In genomic region chr17:45589236-45589635, GRCm38 (mm10) we compare ENCODE assay signal across 21 mouse cellular contexts. TPM values are rescaled to one million over a fixed set of nuclear protein-coding genes. Genes with fewer than 3 reads are reported as not detected.
DNase-seq lines count a peak whose midpoint lies in the region; TF ChIP-seq lines count a peak whose summit lies in the region.
"Had no signal": no experiment of that assay in that cellular context is flagged by ENCODE, and none has a peak within 500 bp of the region (broad histone marks: within the 10 kb centered on the region; RNA-seq: fewer than 3 reads in every experiment).

No protein-coding gene starts in this region.

- WGBS in heart, embryonic 10.5 days: 98% methylated on average over 7 of the region's 7 CpGs

- H3K36me3 ChIP-seq in heart, embryonic 10.5 days: peaks cover 38% of the 10 kb centered on the region
- peaks cover 95% of the 10 kb centered on the region for H3K36me3 ChIP-seq in E14TG2a.4 (ENCODE audit: insufficient read depth, low read length)

- no peaks in the 10 kb centered on the region for H3K9me3 ChIP-seq in heart, embryonic 10.5 days
- H3K9me3 ChIP-seq in E14TG2a.4 (ENCODE audit: low read length): no peaks in the 10 kb centered on the region
- H3K9me3 ChIP-seq: kidney, embryonic 15.5 days; midbrain, embryonic 12.5 days; neural tube, embryonic 13.5 days had no signal

- peak; percentile 20 to 47 for DNase-seq in adrenal gland, adult (ENCODE audit: inconsistent age in 2 of 2, low spot score in 1 of 2)
- DNase-seq in adrenal gland, postnatal 36 days: no peak
- peak; percentile 89 for DNase-seq in heart, adult 11 months
- DNase-seq in heart, embryonic 10.5 days (ENCODE audit: low spot score): no peak
- peak; percentile 61 for DNase-seq in cerebellum, adult 9-10 months
- no peak for DNase-seq in gastrocnemius, postnatal 25 days
- no peak for DNase-seq in frontal cortex, postnatal 25 days (ENCODE audit: low spot score in 2 of 2)
- DNase-seq: heart, postnatal 4 days had no signal

- H3K27ac ChIP-seq in heart, embryonic 10.5 days: no peak overlapping the region
- H3K27ac ChIP-seq: embryonic facial prominence, embryonic 13.5 days; kidney, embryonic 15.5 days; midbrain, embryonic 12.5 days; neural tube, embryonic 13.5 days had no signal

- no peak overlapping the region for H3K4me3 ChIP-seq in heart, embryonic 10.5 days
- peak overlapping the region; percentile 17; the same call in 1 of the 2 replicates for H3K4me3 ChIP-seq in E14TG2a.4 (replicated peaks; ENCODE audit: low read length)
- H3K4me3 ChIP-seq: embryonic facial prominence, embryonic 13.5 days; kidney, embryonic 15.5 days; midbrain, embryonic 12.5 days; neural tube, embryonic 13.5 days had no signal

- peaks cover 15% of the 10 kb centered on the region for H3K27me3 ChIP-seq in heart, embryonic 10.5 days (ENCODE audit: insufficient read depth, poor library complexity, severe bottlenecking)
- no peaks in the 10 kb centered on the region for H3K27me3 ChIP-seq in E14TG2a.4 (ENCODE audit: insufficient read depth, low read length)
- H3K27me3 ChIP-seq: kidney, embryonic 15.5 days had no signal

- H3K4me1 ChIP-seq in heart, embryonic 10.5 days: peaks cover 55% of the 10 kb centered on the region
- peaks cover 94% of the 10 kb centered on the region for H3K4me1 ChIP-seq in E14TG2a.4 (replicated peaks; ENCODE audit: low read depth, low read length)

- TF ChIP-seq CTCF in E14TG2a.4 (conservative IDR thresholded peaks at IDR 0.05; ENCODE audit: low read length): no peak

RNA-seq across cellular contexts. Expression of gene Slc29a1, which starts 10.2 kb away (rescaled TPM):
- total RNA-seq in adrenal gland, postnatal 36 days (2021): 100 to 1,000 TPM; 132 to 137 TPM
- polyA plus RNA-seq in heart, embryonic 10.5 days (2016; fragmentation: Nextera tagmentation; extraction: Ambion mirVana): 75.0 and 75.1 TPM in 2 replicates
- total RNA-seq in gastrocnemius, postnatal 25 days (2021): 10 to 100 TPM; 41.4 to 42.2 TPM

RNA-seq across cellular contexts. Expression of gene Mymx, which starts 12.7 kb away (rescaled TPM):
- not detected for total RNA-seq in adrenal gland, postnatal 36 days (2021)
- polyA plus RNA-seq in heart, embryonic 10.5 days (2016; fragmentation: Nextera tagmentation; extraction: Ambion mirVana): 0.31 and 0.41 TPM in 2 replicates
- total RNA-seq in gastrocnemius, postnatal 25 days (2021): 1 to 10 TPM in 1 of 2 experiments, under 1 TPM in 1; 0.36 to 1.4 TPM
- total RNA-seq: gastrocnemius, adult 18-20 months; heart, postnatal 4 days; layer of hippocampus, postnatal 25 days; left cerebral cortex, postnatal 25 days had no signal
- polyA plus RNA-seq: forebrain, embryonic 16.5 days; gonadal fat pad, adult 2 months; heart, embryonic 14.5 days; hindbrain, embryonic 16.5 days; lung, postnatal 0 days; midbrain, embryonic 12.5 days had no signal

RNA-seq across cellular contexts. Expression of gene Hsp90ab1, which starts 16.2 kb away (rescaled TPM):
- 1,000 to 10,000 TPM; 1,888 to 2,360 TPM for total RNA-seq in adrenal gland, postnatal 36 days (2021)
- 1,633 and 1,893 TPM in 2 replicates for polyA plus RNA-seq in heart, embryonic 10.5 days (2016; fragmentation: Nextera tagmentation; extraction: Ambion mirVana)
- total RNA-seq in gastrocnemius, postnatal 25 days (2021): 100 to 1,000 TPM; 839 to 859 TPM

RNA-seq across cellular contexts. Expression of gene Slc35b2, which starts 25.6 kb away (rescaled TPM):
- 10 to 100 TPM; 43.4 to 75.9 TPM for total RNA-seq in adrenal gland, postnatal 36 days (2021)
- polyA plus RNA-seq in heart, embryonic 10.5 days (2016; fragmentation: Nextera tagmentation; extraction: Ambion mirVana): 107 and 118 TPM in 2 replicates
- total RNA-seq in gastrocnemius, postnatal 25 days (2021): 10 to 100 TPM; 17.5 to 21.5 TPM

RNA-seq across cellular contexts. Expression of gene Nfkbie, which starts 33.7 kb away (rescaled TPM):
- 1 to 10 TPM; 3.7 TPM for total RNA-seq in adrenal gland, postnatal 36 days (2021)
- polyA plus RNA-seq in heart, embryonic 10.5 days (2016; fragmentation: Nextera tagmentation; extraction: Ambion mirVana): 2.8 and 3.7 TPM in 2 replicates
- under 1 TPM; 0.48 to 0.69 TPM for total RNA-seq in gastrocnemius, postnatal 25 days (2021)

Comparison
In these comparisons a context has a peak if more than half of its experiments do, and no peak if none do; other contexts are left out.
1. DNase-seq: peak in adrenal gland, adult (2 of 2), heart, adult 11 months (single experiment) and cerebellum, adult 9-10 months (single experiment); none in adrenal gland, postnatal 36 days (0 of 2), heart, embryonic 10.5 days (single experiment), gastrocnemius, postnatal 25 days (single experiment) and frontal cortex, postnatal 25 days (0 of 2).